Mouse (Mus musculus) 416B (cell line): ENCODE results near the gene Gatd1.
A peak's percentile ranks its signal among the peaks of the same experiment; 100 is the strongest.

ENCODE experiments used
- DNase-seq: peaks from one replicate; pipeline ENCODE4 v3.0.0; 2011; ENCODE audit warnings: low read depth

Gatd1 gene

GRCm38 (mm10) chr7:141428701-141429100 lies 14.8 kb upstream of the Gatd1 start:
- no peak for DNase-seq

GRCm38 (mm10) chr7:141426948-141427730 lies 13.2 kb upstream of the Gatd1 start:
- no peak for DNase-seq

GRCm38 (mm10) chr7:141423811-141424210 lies 9.9 kb upstream of the Gatd1 start:
- DNase-seq = no peak

DNA sequence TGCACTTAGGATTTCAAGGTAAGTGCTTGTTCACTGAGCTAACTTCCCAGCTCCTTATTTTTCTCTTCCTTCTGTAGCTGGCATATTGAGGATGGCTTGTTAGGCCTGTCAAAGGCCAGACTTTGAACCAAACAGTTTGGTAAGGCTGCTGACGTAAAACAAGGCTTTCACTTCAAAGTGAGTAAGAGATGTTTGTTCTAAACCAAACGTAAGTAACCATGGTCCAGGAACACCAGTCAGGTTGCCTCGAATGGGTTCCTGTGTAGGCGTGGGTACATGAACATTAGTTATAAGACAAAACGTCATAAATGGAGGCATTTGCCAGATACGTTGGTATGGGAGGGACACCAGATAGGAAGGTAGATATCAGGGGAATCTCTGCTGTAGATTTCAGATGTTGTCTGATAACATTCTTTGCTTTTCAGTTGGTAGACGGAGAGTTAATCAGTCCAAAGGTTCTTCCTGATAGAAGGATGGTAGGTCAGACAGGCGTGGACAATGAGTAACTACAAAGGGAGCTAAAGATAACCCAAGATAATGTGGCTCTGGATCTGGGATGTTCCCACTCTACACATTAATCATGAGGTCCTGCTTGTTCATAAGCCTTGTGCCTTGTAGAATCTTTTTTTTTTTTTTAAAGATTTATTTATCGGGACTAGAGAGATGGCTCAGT lies 6.2 kb upstream of the Gatd1 start:
- DNase-seq = no peak

GRCm38 (mm10) chr7:141418970-141419369 lies 5.0 kb upstream of the Gatd1 start:
- peak; percentile 60 for DNase-seq

- DNase-seq = peak; percentile 33
These were observed 4.1 kb upstream of the Gatd1 start for GRCm38 (mm10) chr7:141417731-141418681.

GRCm38 (mm10) chr7:141416144-141416841 lies 2.4 kb upstream of the Gatd1 start:
- DNase-seq = peak; percentile 17

- peak; percentile 18 for DNase-seq
These were observed 605 bp downstream of the Gatd1 start for GRCm38 (mm10) chr7:141413331-141413730.

- no peak for DNase-seq
These were observed 2.3 kb downstream of the Gatd1 start for GRCm38 (mm10) chr7:141411667-141412066.

- no peak for DNase-seq
These were observed 3.3 kb downstream of the Gatd1 start for GRCm38 (mm10) chr7:141410631-141411030.

- DNase-seq = peak; percentile 83
These were observed 5.1 kb downstream of the Gatd1 start for GRCm38 (mm10) chr7:141408833-141409232.

- peak; percentile 26 for DNase-seq
These were observed 6.3 kb downstream of the Gatd1 start for GRCm38 (mm10) chr7:141407670-141408069.

GRCm38 (mm10) chr7:141405466-141405865 lies 8.5 kb downstream of the Gatd1 start:
- no peak for DNase-seq

DNA sequence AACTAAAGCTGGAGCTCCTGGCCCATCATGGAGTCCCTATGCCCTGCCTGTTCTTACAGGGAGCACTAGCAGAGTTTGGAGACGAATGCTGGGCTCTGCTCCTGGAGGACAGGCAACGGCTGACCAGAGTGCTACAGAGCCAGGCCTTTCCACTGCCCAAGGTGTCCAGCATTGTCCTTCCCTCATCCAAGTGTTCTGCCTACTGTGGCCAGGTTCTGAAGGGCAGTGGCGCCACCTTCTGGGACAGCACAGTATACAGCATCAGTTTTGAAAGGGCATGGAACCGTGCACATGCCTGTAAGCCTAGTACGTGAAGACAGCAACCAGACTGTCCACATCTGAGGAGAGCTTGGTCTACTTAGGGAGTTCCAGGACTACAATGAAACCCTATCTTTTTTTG lies 10.6 kb downstream of the Gatd1 start:
- DNase-seq = peak; percentile 81

DNA sequence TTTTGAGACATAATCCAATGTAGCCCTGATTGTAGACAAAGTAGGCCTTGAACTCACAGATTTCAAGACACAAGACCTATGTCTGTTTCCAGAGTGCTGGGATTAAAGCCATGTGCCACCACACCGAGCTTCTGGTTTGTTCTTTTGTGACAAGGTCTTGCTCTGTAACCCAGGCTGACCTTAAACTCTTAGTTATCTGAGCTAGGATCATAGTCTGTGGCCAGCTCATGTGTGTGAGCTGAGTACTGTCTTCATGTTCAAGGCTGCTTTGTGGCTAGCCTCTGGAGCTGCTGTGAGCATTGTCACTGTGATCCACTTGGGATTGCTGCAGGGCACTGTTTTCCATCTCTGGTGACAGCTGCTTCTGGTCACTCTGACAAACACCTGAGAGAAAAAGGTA lies 18.6 kb downstream of the Gatd1 start:
- peak; percentile 80 for DNase-seq

DNA sequence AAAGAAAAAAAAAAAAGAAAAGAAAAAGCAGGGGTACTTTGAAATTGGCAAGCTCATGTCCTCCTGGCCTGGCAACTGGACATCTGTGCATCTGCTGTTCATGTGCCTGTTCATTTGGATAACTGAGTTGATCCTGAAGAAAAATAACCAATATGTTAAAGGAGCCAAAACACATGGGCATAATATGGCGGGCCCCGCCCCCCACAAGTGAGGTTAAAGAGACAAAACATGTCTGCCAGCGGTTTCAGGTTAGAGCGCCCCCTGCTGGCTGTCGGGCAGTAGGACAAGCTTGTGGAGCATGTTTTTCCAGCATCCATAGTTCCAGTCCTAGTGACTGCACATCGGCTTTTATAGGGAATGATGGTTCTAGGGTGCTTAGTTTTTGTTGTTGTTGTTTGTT lies 19.2 kb downstream of the Gatd1 start:
- DNase-seq = peak; percentile 87

- peak; percentile 94 for DNase-seq
These were observed 19.8 kb downstream of the Gatd1 start for GRCm38 (mm10) chr7:141394158-141394557.

DNA sequence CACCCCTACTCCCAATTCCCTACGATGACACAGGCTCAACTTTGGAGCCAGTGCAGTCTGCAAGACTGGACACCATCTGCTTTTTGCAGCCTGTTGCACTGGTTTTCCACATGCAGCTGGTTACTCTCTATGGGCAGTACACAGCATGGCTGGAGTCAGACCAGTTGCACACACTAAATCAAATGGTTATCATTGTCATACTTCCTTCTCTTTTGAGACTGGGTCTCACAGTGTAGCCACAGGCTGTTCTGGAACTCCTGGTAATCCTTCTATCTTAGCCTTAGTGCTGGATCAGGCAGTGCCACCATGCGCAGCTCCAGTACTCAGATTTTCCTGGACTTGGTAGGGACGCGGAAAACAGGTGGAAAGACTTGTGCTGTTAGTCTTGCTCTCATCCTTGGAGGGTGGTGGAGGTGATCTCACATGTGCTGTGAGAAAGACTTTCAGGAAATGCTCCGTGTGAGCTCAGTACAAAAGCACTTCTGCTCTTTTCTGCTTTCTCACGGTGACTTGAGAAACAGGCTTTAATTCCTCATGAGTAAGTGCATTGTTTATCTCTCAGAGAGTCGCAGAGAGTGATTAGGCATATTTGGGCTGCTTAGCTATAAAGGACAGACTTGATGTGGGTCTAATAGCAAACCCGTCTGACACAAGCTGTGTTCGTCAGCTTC lies 21.2 kb downstream of the Gatd1 start:
- DNase-seq = peak; percentile 89

DNA sequence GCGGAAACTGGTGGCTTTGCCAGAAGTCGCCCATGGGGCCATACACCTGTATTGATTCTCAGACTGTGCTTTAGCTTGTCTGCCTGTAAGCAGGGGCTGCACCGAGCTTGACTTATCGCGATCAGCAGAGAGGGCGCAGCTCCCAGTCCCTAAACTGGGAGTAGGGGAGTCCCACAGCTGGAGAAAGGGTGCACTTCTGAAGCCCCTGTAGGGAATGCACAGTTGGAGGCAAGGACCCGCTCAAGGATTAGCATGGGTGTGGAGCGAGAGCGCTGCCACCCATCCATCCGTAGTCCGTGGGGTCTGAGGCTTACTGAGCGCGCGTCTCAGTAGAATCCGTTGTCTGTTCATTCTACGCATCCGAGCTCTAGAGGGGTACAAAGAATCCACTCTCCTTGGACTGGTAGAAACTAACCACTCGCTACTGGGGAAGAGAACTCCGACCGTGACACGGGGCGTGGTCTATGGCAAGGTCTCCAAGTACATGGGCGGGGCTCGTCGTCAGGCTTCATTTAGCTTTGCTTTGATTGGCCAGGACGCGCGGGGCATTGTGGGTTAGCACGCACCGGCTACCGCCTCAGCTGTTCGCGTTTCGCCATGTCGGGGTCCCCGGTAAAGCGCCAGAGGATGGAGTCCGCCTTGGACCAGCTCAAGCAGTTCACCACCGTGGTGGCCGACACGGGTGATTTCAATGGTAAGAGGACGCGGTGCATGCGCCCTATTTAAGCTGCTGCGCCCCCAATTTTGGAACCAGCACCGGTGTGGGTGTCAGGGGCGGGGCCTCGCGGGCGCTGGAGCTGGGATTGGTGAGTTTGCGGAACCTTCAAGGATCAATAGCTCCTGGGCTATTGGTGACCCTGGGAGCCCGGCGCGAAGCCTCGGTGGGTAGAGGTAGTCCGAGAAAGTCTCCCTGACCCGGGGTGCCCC lies 22.0 kb downstream of the Gatd1 start, which contains the start of gene Taldo1:
TSS of gene Taldo1 (plus strand) at position 575 of the 927 bp plus-strand sequence.
- peak; percentile 96 for DNase-seq
